Mouse (Mus musculus) ES-Bruce4 (cell line): ENCODE measurements around the gene Rtf2.

Experiments used
- CTCF ChIP-seq: IDR thresholded peaks from one replicate; pipeline ENCODE4 v1.8.1; 2011; ENCODE audit warnings: low read depth, low read length
- EP300 ChIP-seq: IDR thresholded peaks from 2 replicates; pipeline ENCODE4 v1.6.1; 2011; ENCODE audit warnings: low read depth, low read length; ENCODE audit not compliant: insufficient read depth
- POLR2A ChIP-seq: IDR thresholded peaks from one replicate; pipeline ENCODE4 v1.8.1; 2011; ENCODE audit warnings: low read length; ENCODE audit not compliant: insufficient read depth

DNA sequence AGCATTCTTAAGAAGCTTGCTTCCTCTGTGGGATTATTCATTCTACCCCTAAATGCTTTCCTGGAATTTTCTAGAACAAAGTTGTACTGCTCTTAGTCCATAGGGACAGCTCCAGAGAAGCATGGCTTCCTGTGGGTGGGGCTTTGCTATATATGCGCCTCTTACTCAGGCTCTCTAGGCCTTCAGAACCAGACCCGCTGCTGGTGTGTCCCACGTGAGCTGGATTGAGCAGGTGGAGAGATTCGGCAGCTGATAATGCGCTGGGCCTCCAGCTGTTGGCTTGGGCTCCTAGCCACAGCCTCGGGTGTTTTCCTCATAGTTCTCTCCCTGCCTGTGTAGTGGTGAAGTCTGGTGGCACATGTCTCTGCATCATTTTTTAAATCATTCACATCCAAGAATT is 10.3 kb downstream of the Rtf2 start:
- TF ChIP-seq EP300 (no peak), POLR2A (no peak), CTCF (no peak)
